Mouse (Mus musculus): ENCODE results near the gene Rps23.

DNA sequence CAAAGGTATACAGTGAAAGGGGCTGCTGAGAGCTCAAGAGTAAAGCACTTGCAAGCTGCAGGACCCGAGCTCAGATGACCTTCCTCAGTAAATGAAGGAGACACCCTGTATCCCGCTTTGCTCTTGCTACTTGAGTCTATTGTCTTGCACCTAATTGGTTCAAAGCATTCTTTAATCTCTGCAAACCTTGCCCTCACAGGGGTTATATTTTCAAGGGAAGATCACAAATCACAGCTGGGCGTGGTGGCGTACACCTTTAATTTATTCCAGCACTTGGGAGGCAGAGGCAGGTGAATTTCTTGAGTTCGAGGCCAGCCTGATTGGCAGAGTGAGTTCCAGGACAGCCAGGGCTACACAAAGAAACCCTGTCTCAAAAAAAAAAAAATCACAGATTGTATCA is 2.4 kb downstream of the Rps23 start:
- TF ChIP-seq SRF (IDR thresholded peaks at IDR 0.05; ENCODE audit: control insufficient read depth, insufficient read length, low read depth), result no peak
- no peak for TF ChIP-seq POLR2A (IDR thresholded peaks at IDR 0.05; ENCODE audit: insufficient read length, low read depth)
- no peak for TF ChIP-seq POLR2AphosphoS2 (IDR thresholded peaks at IDR 0.05; ENCODE audit: insufficient read length, low read depth)
- TF ChIP-seq TCF12 (IDR thresholded peaks at IDR 0.05; ENCODE audit: insufficient read depth, poor library complexity, severe bottlenecking), result no peak
- no peak for TF ChIP-seq MAX (IDR thresholded peaks at IDR 0.05; ENCODE audit: low read depth)
- no peak for TF ChIP-seq USF1 (IDR thresholded peaks at IDR 0.05; ENCODE audit: low read depth)
- no peak for TF ChIP-seq MYOD1 (IDR thresholded peaks at IDR 0.05; ENCODE audit: control insufficient read depth in 1 of 3, insufficient read length in 2 of 3, low read depth in 2 of 3)
- TF ChIP-seq CEBPB (IDR thresholded peaks at IDR 0.05; ENCODE audit: insufficient read depth, poor library complexity, severe bottlenecking), result no peak
- no peak for TF ChIP-seq MYOG (IDR thresholded peaks at IDR 0.05; ENCODE audit: control insufficient read depth in 1 of 3, insufficient read depth in 1 of 3, insufficient read length in 2 of 3, low read depth in 2 of 3)
- TF ChIP-seq E2F4 (IDR thresholded peaks at IDR 0.05; ENCODE audit: insufficient read depth), result no peak

Measured in myocyte (in vitro differentiated cells).